Mouse (Mus musculus): ENCODE measurements around the gene Gen1.

GRCm38 (mm10) chr12:11276632-11277031 is 11.0 kb upstream of the Gen1 start:
- TF ChIP-seq CTCF (IDR thresholded peaks at IDR 0.05; ENCODE audit: borderline replicate concordance, insufficient read depth, low read length), result no peak
- no peak for TF ChIP-seq POLR2A (IDR thresholded peaks at IDR 0.05; ENCODE audit: low read depth, low read length)

All from embryonic fibroblast, embryonic 13.5 days (primary cell).